In the genomic region with DNA sequence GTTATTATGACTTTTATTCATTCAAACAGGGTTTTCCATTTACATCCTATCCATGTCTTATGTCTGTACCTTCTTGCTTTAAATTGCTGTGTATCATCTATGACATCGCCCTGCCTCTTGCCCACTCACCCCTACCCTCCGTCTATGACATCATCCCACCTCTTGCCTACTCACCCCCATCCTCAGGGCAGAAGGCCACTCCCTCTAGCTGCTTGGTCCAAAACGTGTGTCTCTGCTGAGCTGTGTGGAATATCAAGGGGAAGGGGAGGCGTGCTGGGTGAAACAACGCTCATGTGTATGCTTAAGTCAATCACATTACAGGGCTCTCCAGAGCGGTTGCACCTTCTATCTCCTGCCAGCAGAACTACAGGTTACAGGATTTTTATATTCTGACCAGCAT, we compare ENCODE assay signal across 22 mouse cellular contexts.
"Had no signal": no experiment of that assay in that cellular context is flagged by ENCODE, and none has a peak within 500 bp of the region (broad histone marks: within the 10 kb centered on the region; RNA-seq: fewer than 3 reads in every experiment).

No protein-coding gene starts in this region.

- ATAC-seq: hindbrain, embryonic 16.5 days; intestine, embryonic 16.5 days; liver, embryonic 12.5 days had no signal

- H3K4me1 ChIP-seq: heart, embryonic 15.5 days; limb, embryonic 13.5 days had no signal

- H3K4me2 ChIP-seq: heart, embryonic 13.5 days; heart, embryonic 15.5 days; hindbrain, embryonic 14.5 days; limb, embryonic 13.5 days; limb, embryonic 15.5 days; liver, embryonic 12.5 days had no signal

- H3K9me3 ChIP-seq: heart, embryonic 10.5 days; heart, embryonic 13.5 days; heart, embryonic 15.5 days; limb, embryonic 13.5 days; limb, embryonic 15.5 days; liver, embryonic 12.5 days had no signal

- H3K9ac ChIP-seq: heart, embryonic 13.5 days; heart, embryonic 15.5 days; hindbrain, embryonic 14.5 days; limb, embryonic 13.5 days; limb, embryonic 15.5 days; liver, embryonic 12.5 days had no signal

- H3K27me3 ChIP-seq: heart, embryonic 13.5 days; heart, embryonic 15.5 days; limb, embryonic 13.5 days; limb, embryonic 15.5 days; liver, embryonic 12.5 days had no signal

- DNase-seq: gastrocnemius, postnatal 14 days; gastrocnemius, postnatal 36 days; heart, adult 11 months; heart, adult 2 months; heart, postnatal 14 days; heart, postnatal 36 days; kidney, adult 11 months; kidney, adult 2 months; kidney, postnatal 14 days; kidney, postnatal 36 days; layer of hippocampus, adult 9-11 months; layer of hippocampus, postnatal 36 days; left cerebral cortex, postnatal 4 days had no signal

- H3K4me3 ChIP-seq: heart, adult 2 months; heart, embryonic 10.5 days; heart, embryonic 13.5 days; heart, embryonic 15.5 days; limb, embryonic 13.5 days; limb, embryonic 15.5 days; liver, embryonic 12.5 days had no signal

- H3K36me3 ChIP-seq: heart, embryonic 13.5 days; heart, embryonic 15.5 days; limb, embryonic 15.5 days; liver, embryonic 12.5 days had no signal

- H3K27ac ChIP-seq: heart, adult 2 months; heart, embryonic 10.5 days; heart, embryonic 13.5 days; heart, embryonic 15.5 days; hindbrain, embryonic 14.5 days; limb, embryonic 13.5 days; limb, embryonic 15.5 days; liver, embryonic 12.5 days had no signal
